ENCODE assay signal across 12 mouse cellular contexts in genomic region chr12:3917668-3918341, GRCm38 (mm10). TPM values are rescaled to one million over a fixed set of nuclear protein-coding genes. Genes with fewer than 3 reads are reported as not detected.
DNase-seq lines count a peak whose midpoint lies in the region; ATAC-seq and TF ChIP-seq lines count a peak whose summit lies in the region.
"Had no signal": no experiment of that assay in that cellular context is flagged by ENCODE, and none has a peak within 500 bp of the region (broad histone marks: within the 10 kb centered on the region; RNA-seq: fewer than 3 reads in every experiment).

No protein-coding gene starts in this region.

- no peak for TF ChIP-seq EP300 in stomach, postnatal 0 days (optimal IDR thresholded peaks at IDR 0.05)

- 0 out of 2 replicates have a peak overlapping the region, but pooled peaks have one; percentile 21 for H3K9ac ChIP-seq in heart, embryonic 13.5 days
- H3K9ac ChIP-seq in stomach, embryonic 14.5 days (replicated peaks; ENCODE audit: low read depth, low read length) = no peak overlapping the region
- no peak overlapping the region for H3K9ac ChIP-seq in stomach, postnatal 0 days (ENCODE audit: low read length)
- H3K9ac ChIP-seq in limb, embryonic 14.5 days (ENCODE audit: low read depth, low read length, severe bottlenecking) = 0 out of 2 replicates have a peak overlapping the region, but pooled peaks have one; percentile 12
- H3K9ac ChIP-seq: liver, postnatal 0 days; stomach, embryonic 15.5 days had no signal

- H3K27ac ChIP-seq in heart, embryonic 13.5 days (replicated peaks) = no peak overlapping the region
- no peak overlapping the region for H3K27ac ChIP-seq in stomach, embryonic 14.5 days (ENCODE audit: low read length)
- no peak overlapping the region for H3K27ac ChIP-seq in stomach, postnatal 0 days (replicated peaks)
- no peak overlapping the region for H3K27ac ChIP-seq in limb, embryonic 14.5 days (replicated peaks; ENCODE audit: low read depth, low read length)
- H3K27ac ChIP-seq: gastrocnemius, adult 2 months; stomach, embryonic 15.5 days had no signal

- no peaks in the 10 kb centered on the region for H3K27me3 ChIP-seq in heart, embryonic 13.5 days (replicated peaks)
- no peaks in the 10 kb centered on the region for H3K27me3 ChIP-seq in stomach, embryonic 14.5 days (ENCODE audit: control insufficient read depth, insufficient read depth, low read length)
- no peaks in the 10 kb centered on the region for H3K27me3 ChIP-seq in stomach, postnatal 0 days (ENCODE audit: control insufficient read depth, insufficient read depth, low read length)
- no peaks in the 10 kb centered on the region for H3K27me3 ChIP-seq in limb, embryonic 14.5 days (ENCODE audit: control insufficient read depth, insufficient read depth, low read length)
- H3K27me3 ChIP-seq: stomach, embryonic 15.5 days had no signal

- ATAC-seq in heart, embryonic 13.5 days (ENCODE audit: extremely low read depth, insufficient number of reproducible peaks, low FRiP score, low TSS enrichment) = peak; percentile 37; the same call in 1 of the 2 replicates
- 0 out of 2 replicates have a peak, but pooled peaks have one; percentile 46 for ATAC-seq in stomach, embryonic 14.5 days (ENCODE audit: insufficient number of reproducible peaks, insufficient read depth, low FRiP score, low read depth)
- ATAC-seq in stomach, postnatal 0 days (ENCODE audit: low FRiP score, low TSS enrichment) = no peak
- peak; percentile 16; the same call in 1 of the 2 replicates for ATAC-seq in limb, embryonic 14.5 days (ENCODE audit: low FRiP score, low read depth)
- ATAC-seq: CD4-positive, CD25-positive, alpha-beta regulatory T cell, adult 4 months had no signal

- H3K4me1 ChIP-seq in heart, embryonic 13.5 days = peaks cover 21% of the 10 kb centered on the region
- H3K4me1 ChIP-seq in stomach, embryonic 14.5 days (ENCODE audit: control insufficient read depth, insufficient read depth, low read length) = peaks cover 6% of the 10 kb centered on the region; the same call in 1 of the 2 replicates
- H3K4me1 ChIP-seq in stomach, postnatal 0 days (replicated peaks; ENCODE audit: control insufficient read depth, insufficient read depth) = no peaks in the 10 kb centered on the region
- no peaks in the 10 kb centered on the region for H3K4me1 ChIP-seq in limb, embryonic 14.5 days (ENCODE audit: control insufficient read depth, insufficient read depth, low read length)

- TF ChIP-seq POLR2A in limb, embryonic 14.5 days (IDR thresholded peaks at IDR 0.05; ENCODE audit: borderline replicate concordance, extremely low read depth, insufficient read depth, insufficient read length) = no peak

- no peak overlapping the region for H3K4me3 ChIP-seq in heart, embryonic 13.5 days
- no peak overlapping the region for H3K4me3 ChIP-seq in stomach, embryonic 14.5 days (ENCODE audit: low read depth, low read length)
- H3K4me3 ChIP-seq in stomach, postnatal 0 days (ENCODE audit: low read depth, low read length) = no peak overlapping the region
- no peak overlapping the region for H3K4me3 ChIP-seq in limb, embryonic 14.5 days (replicated peaks; ENCODE audit: low read length)
- H3K4me3 ChIP-seq: gastrocnemius, adult 2 months; stomach, embryonic 15.5 days had no signal

- no peaks in the 10 kb centered on the region for H3K9me3 ChIP-seq in heart, embryonic 13.5 days
- no peaks in the 10 kb centered on the region for H3K9me3 ChIP-seq in stomach, embryonic 14.5 days (ENCODE audit: control insufficient read depth, low read depth, low read length)
- no peaks in the 10 kb centered on the region for H3K9me3 ChIP-seq in stomach, postnatal 0 days (ENCODE audit: control insufficient read depth, low read length)
- H3K9me3 ChIP-seq in limb, embryonic 14.5 days (ENCODE audit: control insufficient read depth, low read length) = no peaks in the 10 kb centered on the region
- H3K9me3 ChIP-seq: stomach, embryonic 15.5 days had no signal

- WGBS in heart, embryonic 13.5 days = 21% methylated on average over 14 of the region's 14 CpGs
- 19% methylated on average over 14 of the region's 14 CpGs for WGBS in stomach, embryonic 14.5 days
- 28% methylated on average over 14 of the region's 14 CpGs for WGBS in stomach, postnatal 0 days
- 22% methylated on average over 14 of the region's 14 CpGs for WGBS in limb, embryonic 14.5 days

- peaks cover 17% of the 10 kb centered on the region for H3K36me3 ChIP-seq in heart, embryonic 13.5 days
- peaks cover 4% of the 10 kb centered on the region; the same call in 1 of the 2 replicates for H3K36me3 ChIP-seq in stomach, embryonic 14.5 days (ENCODE audit: control insufficient read depth, insufficient read depth, low read length)
- H3K36me3 ChIP-seq in stomach, postnatal 0 days (ENCODE audit: control insufficient read depth, insufficient read depth, low read length) = no peaks in the 10 kb centered on the region
- peaks cover 6% of the 10 kb centered on the region for H3K36me3 ChIP-seq in limb, embryonic 14.5 days (ENCODE audit: control insufficient read depth, insufficient read depth, low read length)
- H3K36me3 ChIP-seq: stomach, embryonic 15.5 days had no signal

- peak overlapping the region; percentile 36 for H3K4me2 ChIP-seq in heart, embryonic 13.5 days
- no peak overlapping the region for H3K4me2 ChIP-seq in stomach, embryonic 14.5 days (replicated peaks; ENCODE audit: low read depth, low read length)
- H3K4me2 ChIP-seq in stomach, postnatal 0 days (replicated peaks; ENCODE audit: low read depth) = no peak overlapping the region
- no peak overlapping the region for H3K4me2 ChIP-seq in limb, embryonic 14.5 days (replicated peaks; ENCODE audit: low read depth, low read length, severe bottlenecking)
- H3K4me2 ChIP-seq: stomach, embryonic 15.5 days had no signal

- no peak for DNase-seq in heart, postnatal 4 days
- no peak for DNase-seq in stomach, postnatal 0 days (ENCODE audit: low spot score)
- no peak for DNase-seq in limb, embryonic 14.5 days (ENCODE audit: low spot score)
- peak; percentile 52 for DNase-seq in retina, postnatal 1 day
- no peak for DNase-seq in spleen, postnatal 14 days (ENCODE audit: low spot score in 2 of 2)
- no peak for DNase-seq in layer of hippocampus, postnatal 25 days (ENCODE audit: extremely low spot score in 1 of 2, low spot score in 1 of 2)
- DNase-seq: gastrocnemius, adult 2 months; liver, postnatal 0 days had no signal

- TF ChIP-seq CTCF in stomach, postnatal 0 days (IDR thresholded peaks at IDR 0.05; ENCODE audit: low read depth) = no peak

RNA-seq across cellular contexts. Expression of gene Pomc, which starts 36.9 kb away (rescaled TPM):
- 1.4 and 1.6 TPM in 2 replicates for polyA plus RNA-seq in heart, embryonic 13.5 days (2015; fragmentation: Nextera tagmentation; extraction: Ambion mirVana)
- total RNA-seq in heart, postnatal 4 days (2021) = under 1 TPM in 1 of 2 experiments, not detected in 1; 0.29 TPM
- polyA plus RNA-seq in stomach, embryonic 14.5 days (2014; fragmentation: Nextera tagmentation; extraction: Ambion mirVana) = 2.6 TPM in 2 replicates
- polyA plus RNA-seq in stomach, postnatal 0 days (2015; fragmentation: Nextera tagmentation; extraction: Ambion mirVana) = 0.96 and 1.2 TPM in 2 replicates
- 2.6 and 2.7 TPM in 2 replicates for polyA plus RNA-seq in limb, embryonic 14.5 days (2012; rRNA removed)
- 2.5 and 3.0 TPM in 2 replicates for polyA plus RNA-seq in limb, embryonic 14.5 days (2014; fragmentation: Nextera tagmentation; extraction: Ambion mirVana)
- 1 to 10 TPM; 3.0 to 3.2 TPM for total RNA-seq in layer of hippocampus, postnatal 25 days (2021)
- total RNA-seq: gastrocnemius, adult 2 months had no signal

Comparison
In these comparisons a context has a peak if more than half of its experiments do, and no peak if none do; other contexts are left out.
1. H3K9ac ChIP-seq: peak in heart, embryonic 13.5 days (single experiment) and limb, embryonic 14.5 days (single experiment); none in stomach, embryonic 14.5 days (single experiment) and stomach, postnatal 0 days (single experiment).